Mouse (Mus musculus) forebrain, embryonic 15.5 days (tissue): ENCODE measurements around the gene Sh3bp2. TPM values are rescaled to one million over a fixed set of nuclear protein-coding genes. Genes with fewer than 3 reads are reported as not detected.

Source experiments
- ATAC-seq: fragments of 200-750 bp; cut with Nextera tagmentation; replicated peaks from 2 replicates; pipeline ENCODE4 v1.8.0; 2017; ENCODE audit warnings: mild to moderate bottlenecking, moderate TSS enrichment, moderate library complexity
- H3K27ac ChIP-seq: fragments of 300-500 bp; sonication (generic); replicated peaks from 2 replicates; pipeline ENCODE4 v1.5.1; 2015; ENCODE audit warnings: mild to moderate bottlenecking, inconsistent platforms
- H3K27me3 ChIP-seq: fragments of 300-500 bp; sonication (generic); 2 replicates; pipeline ENCODE4 v1.6.1; 2015; ENCODE audit warnings: inconsistent platforms
- H3K36me3 ChIP-seq: fragments of 300-500 bp; sonication (generic); 2 replicates; pipeline ENCODE4 v1.6.1; 2015; ENCODE audit warnings: mild to moderate bottlenecking, inconsistent platforms
- H3K4me1 ChIP-seq: fragments of 300-500 bp; sonication (generic); 2 replicates; pipeline ENCODE4 v1.6.1; 2015; ENCODE audit warnings: inconsistent platforms
- H3K4me2 ChIP-seq: fragments of 300-500 bp; sonication (generic); replicated peaks from 2 replicates; pipeline ENCODE4 v1.6.1; 2015; ENCODE audit warnings: mild to moderate bottlenecking, inconsistent platforms
- H3K4me3 ChIP-seq: fragments of 300-500 bp; sonication (generic); 2 replicates; pipeline ENCODE4 v1.5.1; 2015; ENCODE audit warnings: mild to moderate bottlenecking, inconsistent platforms
- H3K9ac ChIP-seq: fragments of 300-500 bp; sonication (generic); replicated peaks from 2 replicates; pipeline ENCODE4 v1.6.1; 2015; ENCODE audit warnings: mild to moderate bottlenecking, inconsistent platforms
- H3K9me3 ChIP-seq: fragments of 300-500 bp; sonication (generic); 2 replicates; pipeline ENCODE4 v1.6.1; 2016; ENCODE audit warnings: inconsistent platforms
- WGBS: fragments of 180-500 bp; shearing (Covaris S2); methylation state at CpG from one replicate; pipeline ENCODE4 v1.1.7; 2015; ENCODE audit warnings: mixed read lengths; 5-methylcytosine and 5-hydroxymethylcytosine counted together
- microRNA-seq: library from miRNA; unstranded; fragments of <30 nt; microRNA quantifications from one replicate; pipeline ENCODE4, GENCODE M21; 2016
- polyA plus RNA-seq: library from polyadenylated mRNA; unstranded; fragments of >200 nt; fragmentation: Nextera tagmentation; extraction: Ambion mirVana; gene quantifications from 2 replicates; pipeline ENCODE4 v1.2.1, GENCODE M21; 2015

Gene Sh3bp2
- polyA plus RNA-seq, 1 experiment from 2014 or later = 21.2 TPM

- Histone ChIP-seq H3K9me3 (no peaks in the 10 kb centered on the region), H3K27me3 (no peaks in the 10 kb centered on the region), H3K4me2 (no peak overlapping the region), H3K27ac (no peak overlapping the region), H3K36me3 (peaks cover 63% of the 10 kb centered on the region), H3K4me1 (no peaks in the 10 kb centered on the region), H3K4me3 (no peak overlapping the region), H3K9ac (no peak overlapping the region)
- no peak for ATAC-seq
- WGBS = 93% methylated on average over 5 of the region's 5 CpGs
Measured at GRCm38 (mm10) chr5:34604576-34604975, 78.9 kb downstream of the Sh3bp2 start.

GRCm38 (mm10) chr5:34607100-34607880 is 81.7 kb downstream of the Sh3bp2 start:
- Histone ChIP-seq H3K4me3 (no peak overlapping the region), H3K4me2 (no peak overlapping the region), H3K9ac (no peak overlapping the region), H3K4me1 (no peaks in the 10 kb centered on the region), H3K27ac (no peak overlapping the region), H3K9me3 (no peaks in the 10 kb centered on the region), H3K27me3 (no peaks in the 10 kb centered on the region), H3K36me3 (peaks cover 75% of the 10 kb centered on the region)
- WGBS = 87% methylated on average over 8 of the region's 8 CpGs
- no peak for ATAC-seq

GRCm38 (mm10) chr5:34608226-34608625 is 82.6 kb downstream of the Sh3bp2 start:
- Histone ChIP-seq H3K4me1 (no peaks in the 10 kb centered on the region), H3K4me3 (no peak overlapping the region), H3K9ac (no peak overlapping the region), H3K4me2 (no peak overlapping the region), H3K27me3 (no peaks in the 10 kb centered on the region), H3K27ac (no peak overlapping the region), H3K9me3 (no peaks in the 10 kb centered on the region), H3K36me3 (peaks cover 74% of the 10 kb centered on the region)
- no peak for ATAC-seq
- 82% methylated on average over 3 of the region's 3 CpGs for WGBS

GRCm38 (mm10) chr5:34609966-34610365 is 84.3 kb downstream of the Sh3bp2 start:
- ATAC-seq = no peak
- no peak overlapping the region for H3K4me3 ChIP-seq

More at GRCm38 (mm10) chr5:34609966-34610365, 84.3 kb downstream of the Sh3bp2 start:
- no peak overlapping the region for H3K9ac ChIP-seq
- H3K4me1 ChIP-seq = no peaks in the 10 kb centered on the region
- H3K36me3 ChIP-seq = peaks cover 87% of the 10 kb centered on the region
- H3K9me3 ChIP-seq = no peaks in the 10 kb centered on the region
- no peaks in the 10 kb centered on the region for H3K27me3 ChIP-seq
- WGBS = 97% methylated on average over 4 of the region's 4 CpGs
- no peak overlapping the region for H3K4me2 ChIP-seq
- H3K27ac ChIP-seq = no peak overlapping the region

Small RNA genes within 50 kb of the gene (microRNA-seq; reads per million reads assigned to microRNA genes)
- gene Mir7036b = 1.1 reads per million

Other genes with a start within 250 kb of the Sh3bp2 start
- gene Zfyve28, start 237.4 kb upstream of the Sh3bp2 start, polyA plus RNA-seq = 4.7 and 5.3 TPM in 2 replicates
- gene Cfap99, start 237.2 kb upstream of the Sh3bp2 start, polyA plus RNA-seq = 0.09 TPM in 1 of 2 replicates, not detected in the other
- 139 and 143 TPM in 2 replicates for gene Rnf4, start 189.5 kb upstream of the Sh3bp2 start, polyA plus RNA-seq
- 16.7 and 17.9 TPM in 2 replicates for gene Fam193a, start 155.9 kb upstream of the Sh3bp2 start, polyA plus RNA-seq
- 6.4 and 7.0 TPM in 2 replicates for gene Tnip2, start 11.8 kb upstream of the Sh3bp2 start, polyA plus RNA-seq
- 205 and 222 TPM in 2 replicates for gene Add1, start 47.8 kb downstream of the Sh3bp2 start, polyA plus RNA-seq
- gene Mfsd10, start 111.4 kb downstream of the Sh3bp2 start, polyA plus RNA-seq = 96.0 and 98.0 TPM in 2 replicates
- gene Nop14, start 134.3 kb downstream of the Sh3bp2 start, polyA plus RNA-seq = 21.9 TPM in 2 replicates
- 2.2 and 2.3 TPM in 2 replicates for gene Grk4, start 134.5 kb downstream of the Sh3bp2 start, polyA plus RNA-seq
- gene Htt, start 235.9 kb downstream of the Sh3bp2 start, polyA plus RNA-seq = 13.6 and 14.3 TPM in 2 replicates